Mouse (Mus musculus) liver, embryonic 14.5 days (tissue): ENCODE measurements around the gene Tmem200a. TPM values are rescaled to one million over a fixed set of nuclear protein-coding genes. Genes with fewer than 3 reads are reported as not detected.
"Not testable (repeated sequence)": the region's sequence is repeated elsewhere in the genome, so short reads cannot be mapped to it uniquely, and the experiment has no call there.

Experiments used
- ATAC-seq: fragments of 200-750 bp; cut with Nextera tagmentation; 2 replicates; pipeline ENCODE4 v1.8.0; 2017; ENCODE audit warnings: moderate number of reproducible peaks, mild to moderate bottlenecking, moderate library complexity; ENCODE audit not compliant: insufficient read depth
- DNase-seq, 3 experiments: peaks; one replicate each; pipeline ENCODE4 v3.0.0-alpha.2; 2012 to 2013; ENCODE audit warnings: low read depth in 3 of 3, low spot score in 3 of 3
- H3K27ac ChIP-seq: fragments of 300-500 bp; sonication (generic); 2 replicates; pipeline ENCODE4 v1.5.1; 2014; ENCODE audit warnings: moderate library complexity, mild to moderate bottlenecking, control low read depth, inconsistent platforms
- H3K27me3 ChIP-seq: fragments of 300-500 bp; sonication (generic); 2 replicates; pipeline ENCODE4 v1.6.1; 2014; ENCODE audit warnings: mild to moderate bottlenecking, low read length, moderate library complexity; ENCODE audit not compliant: control insufficient read depth, insufficient read depth
- H3K36me3 ChIP-seq: fragments of 300-500 bp; sonication (generic); replicated peaks from 2 replicates; pipeline ENCODE4 v1.6.1; 2014; ENCODE audit warnings: low read depth; ENCODE audit not compliant: control insufficient read depth, insufficient read depth
- H3K4me1 ChIP-seq, 2 experiments: fragments of 200-500 bp in 1 of 2; fragments of 300-500 bp in 1 of 2; sonication (generic) in 1 of 2; replicated peaks; 2 replicates each; pipeline ENCODE4 v1.6.1; 2012 to 2014; ENCODE audit warnings: antibody characterized with exemption in 1 of 2, inconsistent platforms in 1 of 2, low read length in 1 of 2; ENCODE audit not compliant: control insufficient read depth in 2 of 2, insufficient read depth in 2 of 2
- H3K4me2 ChIP-seq: fragments of 300-500 bp; sonication (generic); 2 replicates; pipeline ENCODE4 v1.6.1; 2014; ENCODE audit warnings: low read depth, mild to moderate bottlenecking, control low read depth, moderate library complexity
- H3K4me3 ChIP-seq, 2 experiments: fragments of 200-500 bp in 1 of 2; fragments of 300-500 bp in 1 of 2; sonication (generic) in 1 of 2; 2 replicates each; pipeline ENCODE4 v1.5.1; 2012 to 2014; ENCODE audit warnings: low read depth in 2 of 2, low read length in 2 of 2, mild to moderate bottlenecking in 2 of 2, control low read depth in 1 of 2, inconsistent platforms in 1 of 2, moderate library complexity in 1 of 2; ENCODE audit not compliant: insufficient read depth in 1 of 2
- H3K9ac ChIP-seq: fragments of 300-500 bp; sonication (generic); replicated peaks from 2 replicates; pipeline ENCODE4 v1.6.1; 2014; ENCODE audit warnings: mild to moderate bottlenecking, control low read depth, moderate library complexity
- H3K9me3 ChIP-seq: fragments of 300-500 bp; sonication (generic); 2 replicates; pipeline ENCODE4 v1.6.1; 2016; ENCODE audit warnings: low read length, mixed read lengths; ENCODE audit not compliant: control insufficient read depth
- CTCF ChIP-seq: IDR thresholded peaks from 2 replicates; pipeline ENCODE4 v1.5.1; 2016; ENCODE audit warnings: antibody characterized with exemption, low read depth, control low read depth
- EP300 ChIP-seq: IDR thresholded peaks from 2 replicates; pipeline ENCODE4 v1.6.1; 2016; ENCODE audit warnings: antibody characterized with exemption, low read depth
- WGBS: fragments of 180-500 bp; shearing (Covaris S2); extraction: QIAGEN DNeasy Blood & Tissue Kit; methylation state at CpG from one replicate; pipeline ENCODE4 v1.1.7; 2014; ENCODE audit not compliant: insufficient replicate concordance; 5-methylcytosine and 5-hydroxymethylcytosine counted together
- polyA plus RNA-seq, 2 experiments: library from polyadenylated mRNA; depleted of rRNA in 1 of 2; stranded (reverse) in 1 of 2; unstranded in 1 of 2; fragments of >200 nt; fragmentation: Nextera tagmentation in 1 of 2; extraction: Ambion mirVana in 1 of 2; gene quantifications; 2 replicates each; pipeline versions ENCODE4 v1.2.1 to v1.2.3; 2012 to 2014

Gene Tmem200a
- polyA plus RNA-seq, 2 experiments, result 0.13 to 0.70 TPM

GRCm38 (mm10) chr10:25920640-25921278 is 158.1 kb downstream of the Tmem200a start:
- no peaks in the 10 kb centered on the region for H3K4me1 ChIP-seq
- H3K36me3 ChIP-seq, result no peaks in the 10 kb centered on the region
- no peak overlapping the region for H3K4me2 ChIP-seq
- H3K9ac ChIP-seq, result no peak overlapping the region
- H3K4me3 ChIP-seq, result no peak overlapping the region
- H3K27ac ChIP-seq, result no peak overlapping the region
- H3K27me3 ChIP-seq, result no peaks in the 10 kb centered on the region
- no peak for ATAC-seq
- WGBS, result 36% methylated on average over 4 of the region's 4 CpGs
- DNase-seq, result no peak
- TF ChIP-seq EP300, result no peak
- TF ChIP-seq CTCF, result no peak
- no peaks in the 10 kb centered on the region for H3K9me3 ChIP-seq

GRCm38 (mm10) chr10:25918103-25918502 is 160.7 kb downstream of the Tmem200a start:
- Histone ChIP-seq H3K4me3 (no peak overlapping the region), H3K9me3 (no peaks in the 10 kb centered on the region), H3K27ac (no peak overlapping the region), H3K9ac (no peak overlapping the region), H3K4me2 (no peak overlapping the region), H3K27me3 (no peaks in the 10 kb centered on the region), H3K4me1 (no peaks in the 10 kb centered on the region), H3K36me3 (no peaks in the 10 kb centered on the region)
- ATAC-seq (no peak), DNase-seq (peak in 1 of 3 experiments; percentile 3)
- TF ChIP-seq EP300, result no peak
- TF ChIP-seq CTCF, result no peak
- WGBS, result 46% methylated on average over 2 of the region's 2 CpGs

GRCm38 (mm10) chr10:25910270-25910669 is 168.6 kb downstream of the Tmem200a start:
- DNase-seq (no peak), ATAC-seq (no peak)
- H3K27ac ChIP-seq, result no peak overlapping the region
- H3K4me3 ChIP-seq, result no peak overlapping the region
- no peaks in the 10 kb centered on the region for H3K9me3 ChIP-seq
- H3K4me2 ChIP-seq, result no peak overlapping the region
- 48% methylated on average over 6 of the region's 6 CpGs for WGBS
- no peaks in the 10 kb centered on the region for H3K27me3 ChIP-seq
- TF ChIP-seq EP300, result no peak
- TF ChIP-seq CTCF, result no peak
- no peaks in the 10 kb centered on the region for H3K36me3 ChIP-seq
- H3K9ac ChIP-seq, result no peak overlapping the region
- H3K4me1 ChIP-seq, result no peaks in the 10 kb centered on the region

GRCm38 (mm10) chr10:25908027-25909012 is 170.5 kb downstream of the Tmem200a start:
- no peak overlapping the region for H3K27ac ChIP-seq
- TF ChIP-seq EP300 (no peak), CTCF (no peak)
- H3K9me3 ChIP-seq, result no peaks in the 10 kb centered on the region
- no peaks in the 10 kb centered on the region for H3K36me3 ChIP-seq
- H3K27me3 ChIP-seq, result no peaks in the 10 kb centered on the region
- no peak overlapping the region for H3K9ac ChIP-seq
- H3K4me2 ChIP-seq, result no peak overlapping the region
- WGBS, result 51% methylated on average over 10 of the region's 10 CpGs
- no peaks in the 10 kb centered on the region for H3K4me1 ChIP-seq
- ATAC-seq (no peak), DNase-seq (no peak)
- H3K4me3 ChIP-seq, result no peak overlapping the region

GRCm38 (mm10) chr10:25894126-25894525 is 184.7 kb downstream of the Tmem200a start:
- not testable (repeated sequence) for DNase-seq, H3K4me2 ChIP-seq, H3K9ac ChIP-seq, ATAC-seq, H3K9me3 ChIP-seq, H3K4me3 ChIP-seq, H3K27me3 ChIP-seq, H3K36me3 ChIP-seq, H3K27ac ChIP-seq, H3K4me1 ChIP-seq
- WGBS, result 65% methylated on average over 5 of the region's 5 CpGs
